Mouse (Mus musculus) MEL (cell line): ENCODE data around the gene Zkscan17. TPM values are rescaled to one million over a fixed set of nuclear protein-coding genes. Genes with fewer than 3 reads are reported as not detected.

Experiments
- DNase-seq: peaks from one replicate; pipeline ENCODE4 v3.0.0; 2011; ENCODE audit warnings: low read depth, low spot score
- H3K27ac ChIP-seq: 2 replicates; pipeline ENCODE4 v1.5.1; 2012; ENCODE audit warnings: low read depth, mild to moderate bottlenecking, control low read depth, low read length, moderate library complexity; ENCODE audit not compliant: control insufficient read depth
- H3K27me3 ChIP-seq, 2 experiments: fragments of 150-350 bp in 1 of 2; sonication (generic) in 1 of 2; 2 replicates each; pipeline ENCODE4 v1.6.1; 2012; ENCODE audit warnings: low read length in 2 of 2, mild to moderate bottlenecking in 2 of 2, improper control_type of control experiment in 1 of 2, moderate library complexity in 1 of 2; ENCODE audit not compliant: insufficient read depth in 2 of 2, control insufficient read depth in 1 of 2
- H3K36me3 ChIP-seq, 2 experiments: 2 replicates each; pipeline ENCODE4 v1.6.1; 2012 to 2014; ENCODE audit warnings: low read length in 2 of 2, improper control_type of control experiment in 1 of 2, inconsistent platforms in 1 of 2, mild to moderate bottlenecking in 1 of 2; ENCODE audit not compliant: insufficient read depth in 2 of 2, control insufficient read depth in 1 of 2
- H3K4me1 ChIP-seq, 2 experiments: fragments of 150-350 bp in 1 of 2; sonication (generic) in 1 of 2; 2 replicates each; pipeline ENCODE4 v1.6.1; 2012; ENCODE audit warnings: low read length in 2 of 2, improper control_type of control experiment in 1 of 2, mild to moderate bottlenecking in 1 of 2; ENCODE audit not compliant: insufficient read depth in 2 of 2, control insufficient read depth in 1 of 2
- H3K4me3 ChIP-seq, 2 experiments: fragments of 150-350 bp in 1 of 2; sonication (generic) in 1 of 2; 2 replicates each; pipeline ENCODE4 v1.5.1; 2012; ENCODE audit warnings: low read depth in 2 of 2, low read length in 2 of 2, mild to moderate bottlenecking in 2 of 2, moderate library complexity in 2 of 2, control low read depth in 1 of 2, improper control_type of control experiment in 1 of 2; ENCODE audit not compliant: control insufficient read depth in 1 of 2, insufficient read depth in 1 of 2
- H3K79me2 ChIP-seq: 2 replicates; pipeline ENCODE4 v1.6.1; 2012; ENCODE audit warnings: mild to moderate bottlenecking, low read length, moderate library complexity; ENCODE audit not compliant: control insufficient read depth, poor library complexity, insufficient read depth
- H3K9ac ChIP-seq: 2 replicates; pipeline ENCODE4 v1.6.1; 2012; ENCODE audit warnings: low read depth, mild to moderate bottlenecking, control low read depth, low read length, moderate library complexity; ENCODE audit not compliant: control insufficient read depth, poor library complexity, severe bottlenecking
- H3K9me3 ChIP-seq: fragments of 150-350 bp; sonication (generic); replicated peaks from 2 replicates; pipeline ENCODE4 v1.6.1; 2012; ENCODE audit warnings: mild to moderate bottlenecking, low read length, improper control_type of control experiment, moderate library complexity; ENCODE audit not compliant: insufficient read depth
- BHLHE40 ChIP-seq: IDR thresholded peaks from 2 replicates; pipeline ENCODE4 v1.6.1; 2012; ENCODE audit warnings: low read depth, mild to moderate bottlenecking, inconsistent platforms, low read length, improper control_type of control experiment, borderline replicate concordance
- CHD1 ChIP-seq: IDR thresholded peaks from 2 replicates; pipeline ENCODE4 v1.6.1; 2012; ENCODE audit warnings: low read depth, mild to moderate bottlenecking, inconsistent platforms, low read length, improper control_type of control experiment
- CHD2 ChIP-seq: IDR thresholded peaks from 2 replicates; pipeline ENCODE4 v1.6.1; 2011; ENCODE audit warnings: low read length, improper control_type of control experiment
- CTCF ChIP-seq, 3 experiments: IDR thresholded peaks in 2 of 3; conservative IDR thresholded peaks in 1 of 3; 2 replicates each; pipeline ENCODE4 v1.5.1; 2011 to 2012; ENCODE audit warnings: low read length in 3 of 3, low read depth in 2 of 3, mild to moderate bottlenecking in 2 of 3, improper control_type of control experiment in 1 of 3, inconsistent platforms in 1 of 3, mixed read lengths in 1 of 3, moderate library complexity in 1 of 3; ENCODE audit not compliant: control insufficient read depth in 1 of 3, insufficient read depth in 1 of 3, poor library complexity in 1 of 3, severe bottlenecking in 1 of 3
- E2F4 ChIP-seq: IDR thresholded peaks from 2 replicates; pipeline ENCODE4 v1.6.1; 2011; ENCODE audit warnings: low read depth, low read length, improper control_type of control experiment, borderline replicate concordance
- ELF1 ChIP-seq: IDR thresholded peaks from 2 replicates; pipeline ENCODE4 v1.6.1; 2014; ENCODE audit warnings: low read depth, mild to moderate bottlenecking, inconsistent platforms, low read length, improper control_type of control experiment, moderate library complexity
- EP300 ChIP-seq, 2 experiments: IDR thresholded peaks; 2 replicates each; pipeline ENCODE4 v1.6.1; 2011; ENCODE audit warnings: improper control_type of control experiment in 2 of 2, low read length in 2 of 2, low read depth in 1 of 2, mild to moderate bottlenecking in 1 of 2
- ETS1 ChIP-seq: IDR thresholded peaks from 2 replicates; pipeline ENCODE4 v1.6.1; 2012; ENCODE audit warnings: low read depth, mild to moderate bottlenecking, inconsistent platforms, low read length, improper control_type of control experiment, moderate library complexity
- GABPA ChIP-seq: IDR thresholded peaks from 2 replicates; pipeline ENCODE4 v1.6.1; 2012; ENCODE audit warnings: low read depth, mild to moderate bottlenecking, inconsistent platforms, low read length, improper control_type of control experiment, moderate library complexity
- GATA1 ChIP-seq: IDR thresholded peaks from 2 replicates; pipeline ENCODE4 v1.6.1; 2011; ENCODE audit warnings: low read depth, low read length, improper control_type of control experiment
- HCFC1 ChIP-seq: IDR thresholded peaks from 2 replicates; pipeline ENCODE4 v1.6.1; 2012; ENCODE audit warnings: low read depth, mild to moderate bottlenecking, inconsistent platforms, low read length, improper control_type of control experiment, moderate library complexity
- JUND ChIP-seq: IDR thresholded peaks from 2 replicates; pipeline ENCODE4 v1.6.1; 2011; ENCODE audit warnings: low read depth, mild to moderate bottlenecking, improper control_type of control experiment, low read length
- MAX ChIP-seq: IDR thresholded peaks from 2 replicates; pipeline ENCODE4 v1.6.1; 2011; ENCODE audit warnings: low read length, improper control_type of control experiment
- MAZ ChIP-seq: IDR thresholded peaks from 2 replicates; pipeline ENCODE4 v1.6.1; 2012; ENCODE audit warnings: low read depth, mild to moderate bottlenecking, inconsistent platforms, low read length, improper control_type of control experiment
- MEF2A ChIP-seq: IDR thresholded peaks from 2 replicates; pipeline ENCODE4 v1.6.1; 2014; ENCODE audit warnings: low read depth, mild to moderate bottlenecking, inconsistent platforms, low read length, improper control_type of control experiment; ENCODE audit not compliant: poor library complexity, insufficient replicate concordance, severe bottlenecking; ENCODE audit errors: extremely low read depth
- MXI1 ChIP-seq: IDR thresholded peaks from 2 replicates; pipeline ENCODE4 v1.6.1; 2011; ENCODE audit warnings: mild to moderate bottlenecking, low read depth, low read length, improper control_type of control experiment
- MYB ChIP-seq: IDR thresholded peaks from 2 replicates; pipeline ENCODE4 v1.6.1; 2011; ENCODE audit warnings: mild to moderate bottlenecking, low read depth, low read length, improper control_type of control experiment
- MYC ChIP-seq: IDR thresholded peaks from 2 replicates; pipeline ENCODE4 v1.6.1; 2011; ENCODE audit warnings: low read depth, mild to moderate bottlenecking, low read length, improper control_type of control experiment, moderate library complexity
- NELFE ChIP-seq: IDR thresholded peaks from 2 replicates; pipeline ENCODE4 v1.6.1; 2011; ENCODE audit warnings: low read depth, low read length, improper control_type of control experiment
- NRF1 ChIP-seq: IDR thresholded peaks from 2 replicates; pipeline ENCODE4 v1.6.1; 2014; ENCODE audit warnings: low read depth, mild to moderate bottlenecking, inconsistent platforms, low read length, improper control_type of control experiment, moderate library complexity; ENCODE audit not compliant: poor library complexity, insufficient read depth, severe bottlenecking
- POLR2A ChIP-seq, 2 experiments: IDR thresholded peaks; 2 replicates each; pipeline ENCODE4 v1.6.1; 2011 to 2012; ENCODE audit warnings: low read length in 2 of 2, mild to moderate bottlenecking in 2 of 2, control low read depth in 1 of 2, improper control_type of control experiment in 1 of 2, low read depth in 1 of 2, moderate library complexity in 1 of 2; ENCODE audit not compliant: control insufficient read depth in 1 of 2, insufficient read depth in 1 of 2, poor library complexity in 1 of 2
- POLR2AphosphoS2 ChIP-seq: IDR thresholded peaks from 2 replicates; pipeline ENCODE4 v1.6.1; 2011; ENCODE audit warnings: low read length, improper control_type of control experiment
- POLR2AphosphoS5 ChIP-seq: IDR thresholded peaks from 2 replicates; pipeline ENCODE4 v1.6.1; 2012; ENCODE audit warnings: low read depth, borderline replicate concordance, mild to moderate bottlenecking, inconsistent platforms, low read length, moderate library complexity, mixed read lengths
- RAD21 ChIP-seq: IDR thresholded peaks from 2 replicates; pipeline ENCODE4 v1.6.1; 2011; ENCODE audit warnings: mild to moderate bottlenecking, low read depth, low read length, improper control_type of control experiment
- RCOR1 ChIP-seq: IDR thresholded peaks from 2 replicates; pipeline ENCODE4 v1.6.1; 2012; ENCODE audit warnings: low read depth, mild to moderate bottlenecking, inconsistent platforms, low read length, improper control_type of control experiment
- SIN3A ChIP-seq: IDR thresholded peaks from 2 replicates; pipeline ENCODE4 v1.6.1; 2012; ENCODE audit warnings: low read length, improper control_type of control experiment, inconsistent platforms
- TAL1 ChIP-seq: IDR thresholded peaks from 2 replicates; pipeline ENCODE4 v1.6.1; 2012; ENCODE audit warnings: mild to moderate bottlenecking, inconsistent platforms, low read length, moderate library complexity, mixed read lengths
- TBP ChIP-seq: IDR thresholded peaks from 2 replicates; pipeline ENCODE4 v1.8.0; 2011; ENCODE audit warnings: low read depth, low read length, improper control_type of control experiment
- TCF12 ChIP-seq: IDR thresholded peaks from 2 replicates; pipeline ENCODE4 v1.6.1; 2014; ENCODE audit warnings: low read depth, mild to moderate bottlenecking, inconsistent platforms, low read length, improper control_type of control experiment, moderate library complexity
- UBTF ChIP-seq: IDR thresholded peaks from 2 replicates; pipeline ENCODE4 v1.6.1; 2012; ENCODE audit warnings: low read depth, mild to moderate bottlenecking, inconsistent platforms, low read length, improper control_type of control experiment, moderate library complexity, borderline replicate concordance; ENCODE audit not compliant: insufficient read depth
- USF2 ChIP-seq, 2 experiments: IDR thresholded peaks; 2 replicates each; pipeline ENCODE4 v1.6.1; 2011 to 2012; ENCODE audit warnings: improper control_type of control experiment in 2 of 2, low read length in 2 of 2, borderline replicate concordance in 1 of 2, inconsistent platforms in 1 of 2, low read depth in 1 of 2, mild to moderate bottlenecking in 1 of 2; ENCODE audit not compliant: insufficient read depth in 1 of 2
- ZC3H11A ChIP-seq: IDR thresholded peaks from 2 replicates; pipeline ENCODE4 v1.6.1; 2012; ENCODE audit warnings: low read depth, mild to moderate bottlenecking, inconsistent platforms, low read length, improper control_type of control experiment
- ZKSCAN1 ChIP-seq: IDR thresholded peaks from 2 replicates; pipeline ENCODE4 v1.6.1; 2012; ENCODE audit warnings: low read depth, mild to moderate bottlenecking, inconsistent platforms, low read length, improper control_type of control experiment, moderate library complexity
- ZMIZ1 ChIP-seq: IDR thresholded peaks from 2 replicates; pipeline ENCODE4 v1.6.1; 2012; ENCODE audit warnings: low read depth, mild to moderate bottlenecking, inconsistent platforms, low read length, improper control_type of control experiment, moderate library complexity
- polyA plus RNA-seq, 2 experiments: library from polyadenylated mRNA; stranded (reverse) in 1 of 2; unstranded in 1 of 2; fragments of >175 nt in 1 of 2; fragments of >200 nt in 1 of 2; gene quantifications; 2 replicates each; pipeline versions ENCODE4 v1.2.1 to v1.2.4; 2012; ENCODE audit warnings: low replicate concordance in 2 of 2, low read depth in 1 of 2; ENCODE audit not compliant: insufficient read length in 2 of 2, insufficient read depth in 1 of 2, missing spikeins in 1 of 2
- total RNA-seq: library from RNA; depleted of rRNA; stranded (reverse); fragments of 300-350 nt; gene quantifications from 2 replicates; pipeline ENCODE4 v1.2.3, GENCODE M21; 2012

Gene Zkscan17
- total and polyA plus RNA-seq, 3 experiments = 31.7 to 49.6 TPM; not detected in 1

GRCm38 (mm10) chr11:59449741-59450229 is 76.8 kb downstream of the Zkscan17 start, which contains the start of gene Jmjd4:
Gene Jmjd4, plus strand, starts transcription at chr11:59450045.
- H3K79me2 ChIP-seq = peaks cover 14% of the 10 kb centered on the region
- H3K4me1 ChIP-seq = peaks cover 3 to 16% of the 10 kb centered on the region in 2 experiments; a peak in 3 of 4 replicates
- H3K27me3 ChIP-seq = no peaks in the 10 kb centered on the region
- no peaks in the 10 kb centered on the region for H3K9me3 ChIP-seq
- peak within 1 kb of the TSS; percentile 71 for H3K27ac ChIP-seq
- peak within 1 kb of the TSS; percentile 92 for H3K9ac ChIP-seq
- H3K4me3 ChIP-seq = peak within 1 kb of the TSS; percentile 87 to 95
- peak; percentile 43; the same call in 1 of the 2 replicates for TF ChIP-seq E2F4
- no peak for TF ChIP-seq BHLHE40
- peak; percentile 75; the same call in 1 of the 2 replicates for TF ChIP-seq POLR2AphosphoS2
- no peak for TF ChIP-seq CTCF (IDR thresholded peaks at IDR 0.05 in 2 of 3, conservative IDR thresholded peaks at IDR 0.05 in 1 of 3; ENCODE audit: control insufficient read depth in 1 of 3, insufficient read depth in 1 of 3, low read depth in 2 of 3, low read length in 3 of 3, poor library complexity in 1 of 3, severe bottlenecking in 1 of 3)
- peak; percentile 92 for TF ChIP-seq ZMIZ1
- no peak for TF ChIP-seq USF2 (IDR thresholded peaks at IDR 0.05; ENCODE audit: borderline replicate concordance in 1 of 2, insufficient read depth in 1 of 2, low read depth in 1 of 2, low read length in 2 of 2)
- peak; percentile 93 for TF ChIP-seq TBP
- no peak for TF ChIP-seq JUND
- peak; percentile 78; the same call in 1 of the 2 replicates for TF ChIP-seq MYC
- TF ChIP-seq RAD21 = no peak
- peak; percentile 31; the same call in 1 of the 2 replicates for TF ChIP-seq ELF1
- peak; percentile 16; the same call in 1 of the 2 replicates for TF ChIP-seq ETS1
- no peak for TF ChIP-seq RCOR1
- no peak for TF ChIP-seq ZKSCAN1
- TF ChIP-seq POLR2A (IDR thresholded peaks at IDR 0.05; ENCODE audit: control insufficient read depth in 1 of 2, insufficient read depth in 1 of 2, low read depth in 1 of 2, low read length in 2 of 2, poor library complexity in 1 of 2) = peak; percentile 88 to 92
- TF ChIP-seq SIN3A = peak; percentile 86
- no peak for TF ChIP-seq MYB
- TF ChIP-seq TCF12 = peak; percentile 78
- TF ChIP-seq UBTF = no peak
- no peak for TF ChIP-seq POLR2AphosphoS5
- TF ChIP-seq ZC3H11A = no peak
- TF ChIP-seq CHD1 = no peak
- TF ChIP-seq NRF1 = peak; percentile 95
- TF ChIP-seq CHD2 = peak; percentile 47; the same call in 1 of the 2 replicates
- no peak for TF ChIP-seq GABPA
- TF ChIP-seq MAZ = peak; percentile 75; the same call in 1 of the 2 replicates
- peak; percentile 67; the same call in 1 of the 2 replicates for TF ChIP-seq MAX
- TF ChIP-seq HCFC1 = peak; percentile 89
- TF ChIP-seq EP300 (IDR thresholded peaks at IDR 0.05; ENCODE audit: low read depth in 1 of 2, low read length in 2 of 2) = no peak
- TF ChIP-seq MXI1 = peak; percentile 81
- TF ChIP-seq TAL1 = no peak
- TF ChIP-seq MEF2A = no peak
- TF ChIP-seq NELFE = peak; percentile 97
- TF ChIP-seq GATA1 = no peak
- TF ChIP-seq, all 39 proteins: peak for 17
- DNase-seq = peak; percentile 96
- peaks cover 5 to 9% of the 10 kb centered on the region in 2 experiments for H3K36me3 ChIP-seq
